Mouse (Mus musculus): ENCODE results near the gene Fbxo17. TPM values are rescaled to one million over a fixed set of nuclear protein-coding genes. Genes with fewer than 3 reads are reported as not detected.

Fbxo17 gene
- polyA plus RNA-seq, 1 experiment from 2014 or later = 6.3 TPM

GRCm38 (mm10) chr7:28766173-28766879 lies 49.7 kb downstream of the Fbxo17 start, which contains the start of gene Sirt2:
Gene Sirt2 (plus strand): TSS chr7:28766735.
- peak; percentile 98 for DNase-seq (ENCODE audit: low spot score)

DNA sequence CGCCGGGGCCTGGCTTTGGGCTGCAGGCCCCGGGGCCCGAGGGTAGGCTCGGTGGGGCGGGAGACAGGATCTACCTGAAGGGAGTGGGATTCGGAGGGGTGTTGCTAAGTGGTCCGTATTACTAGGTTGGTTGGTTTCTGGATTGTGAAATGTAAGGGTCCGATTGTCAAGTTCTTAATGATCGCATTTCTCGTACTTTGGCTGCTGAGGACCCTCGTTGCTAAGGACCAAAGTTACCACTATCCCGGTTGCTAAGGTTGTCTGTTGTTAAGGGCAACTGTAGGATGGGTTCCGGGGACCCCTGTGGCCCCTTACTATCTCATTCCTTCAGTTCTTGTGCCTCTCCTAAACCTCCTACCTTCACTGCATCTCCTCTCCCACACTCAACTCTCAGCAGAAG lies 50.3 kb downstream of the Fbxo17 start:
- peak; percentile 30 for DNase-seq (ENCODE audit: low spot score)

- no peak for DNase-seq (ENCODE audit: low spot score)
Observed at GRCm38 (mm10) chr7:28767462-28767965, 50.9 kb downstream of the Fbxo17 start, which contains the start of gene Nfkbib. Gene Nfkbib (minus strand): TSS chr7:28767512.

GRCm38 (mm10) chr7:28769414-28769958 lies 52.9 kb downstream of the Fbxo17 start:
- DNase-seq (ENCODE audit: low spot score) = no peak

DNA sequence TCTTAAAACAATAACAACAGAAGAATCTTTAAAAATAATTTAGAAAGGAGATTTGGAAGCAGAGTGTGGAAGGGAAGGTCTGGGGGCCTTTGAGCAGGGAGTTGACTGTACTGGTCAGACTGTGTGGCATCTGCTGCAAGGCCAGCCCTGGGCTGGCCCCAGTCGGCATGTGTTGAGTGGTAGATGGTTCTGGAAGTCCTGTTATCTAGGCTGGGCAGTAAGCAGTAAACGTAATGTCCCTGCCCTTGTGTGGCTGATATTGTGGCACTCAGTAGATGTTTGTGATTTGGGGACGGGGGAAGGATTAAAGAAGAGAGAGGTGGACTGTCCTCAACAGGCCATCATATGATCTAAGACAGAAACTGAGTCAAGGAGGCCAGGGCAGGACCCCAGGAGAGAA lies 53.7 kb downstream of the Fbxo17 start:
- DNase-seq (ENCODE audit: low spot score) = no peak

DNA sequence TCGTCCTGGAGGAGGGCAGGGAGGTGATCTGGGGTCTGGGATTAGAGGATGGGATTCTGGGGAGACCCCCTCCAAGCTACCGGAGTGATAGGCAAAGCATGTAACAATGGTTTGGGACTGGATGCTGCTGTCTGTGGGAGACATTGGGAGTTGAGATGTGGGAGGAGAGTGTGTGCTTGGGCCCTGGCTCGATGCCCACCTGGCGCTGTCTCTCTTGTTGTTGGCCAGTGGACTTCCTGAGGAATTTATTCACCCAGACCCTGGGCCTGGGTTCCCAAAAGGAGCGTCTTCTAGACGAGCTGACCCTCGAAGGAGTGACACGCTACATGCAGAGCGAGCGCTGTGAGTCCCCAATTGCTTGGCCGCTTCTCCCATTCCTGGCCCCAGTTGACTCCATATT lies 55.3 kb downstream of the Fbxo17 start:
- DNase-seq (ENCODE audit: low spot score) = no peak

DNA sequence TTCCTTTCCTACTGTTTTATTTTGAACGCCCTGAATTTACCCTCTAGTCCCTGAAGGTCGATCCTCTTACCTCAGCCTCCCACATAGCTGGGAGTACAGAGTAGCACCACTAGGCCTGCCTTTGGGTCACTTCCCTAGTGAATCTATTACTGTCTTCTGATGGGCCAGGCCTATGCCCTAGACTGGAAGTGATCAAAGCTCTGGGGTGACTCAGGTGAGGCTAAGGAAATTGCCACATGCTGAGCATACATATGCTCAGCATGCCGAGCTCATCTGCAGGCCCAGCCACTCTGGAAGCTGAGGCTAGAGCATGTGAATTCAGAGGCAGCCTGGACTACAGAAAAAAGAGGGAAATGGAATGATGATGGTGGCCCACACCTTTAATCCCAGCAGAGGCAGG lies 56.6 kb downstream of the Fbxo17 start:
- no peak for DNase-seq (ENCODE audit: low spot score)

- no peak for DNase-seq (ENCODE audit: low spot score)
Observed at GRCm38 (mm10) chr7:28774164-28774563, 57.6 kb downstream of the Fbxo17 start.

GRCm38 (mm10) chr7:28775129-28775528 lies 58.5 kb downstream of the Fbxo17 start:
- DNase-seq (ENCODE audit: low spot score) = no peak

GRCm38 (mm10) chr7:28778825-28779224 lies 62.2 kb downstream of the Fbxo17 start:
- DNase-seq (ENCODE audit: low spot score) = no peak

DNA sequence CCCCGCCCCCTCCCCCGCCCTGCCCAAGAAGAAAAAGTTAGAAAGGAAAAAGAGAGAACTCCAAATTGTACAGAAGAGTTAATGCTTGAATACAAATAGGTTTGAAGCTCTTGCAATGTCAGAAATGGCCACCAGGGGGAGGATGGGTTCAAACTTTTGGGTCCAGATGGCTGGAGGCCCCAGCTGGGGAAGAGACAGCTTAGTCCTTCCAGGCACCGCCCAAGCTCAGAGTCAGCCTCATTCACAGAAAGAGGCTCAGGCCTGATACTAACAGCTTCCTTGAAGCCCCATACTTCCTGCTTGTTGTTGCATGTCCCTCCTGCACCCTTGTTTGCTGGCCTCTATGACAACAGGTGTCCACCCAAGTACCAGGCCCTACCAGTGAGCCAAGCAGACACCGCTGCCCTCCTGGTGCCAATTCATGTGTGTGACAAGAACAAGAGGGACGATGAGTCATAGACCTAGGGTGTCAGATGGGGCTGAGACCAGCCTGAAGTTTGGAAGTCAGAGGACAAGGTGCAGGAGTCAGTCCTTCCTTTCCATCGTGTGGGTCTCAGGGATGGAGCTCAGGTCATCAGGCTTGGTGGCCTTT lies 63.6 kb downstream of the Fbxo17 start:
- DNase-seq (ENCODE audit: low spot score) = peak; percentile 93

- peak; percentile 91 for DNase-seq (ENCODE audit: low spot score)
Observed at GRCm38 (mm10) chr7:28780857-28781256, 64.3 kb downstream of the Fbxo17 start.

GRCm38 (mm10) chr7:28781261-28781663 lies 64.7 kb downstream of the Fbxo17 start:
- DNase-seq (ENCODE audit: low spot score) = peak; percentile 93

- DNase-seq (ENCODE audit: low spot score) = peak; percentile 64
Observed at GRCm38 (mm10) chr7:28785161-28785560, 68.6 kb downstream of the Fbxo17 start.

Other genes with a start within 250 kb of the Fbxo17 start
- 0.30 TPM in 1 of 2 replicates, not detected in the other for gene Ifnl2, start 206.3 kb upstream of the Fbxo17 start, polyA plus RNA-seq (2015; fragmentation: Nextera tagmentation; extraction: Ambion mirVana)
- gene Ifnl3, start 194.0 kb upstream of the Fbxo17 start, polyA plus RNA-seq (2015; fragmentation: Nextera tagmentation; extraction: Ambion mirVana) = 0.26 and 0.34 TPM in 2 replicates
- 0.27 and 1.1 TPM in 2 replicates for gene Sycn, start 175.9 kb upstream of the Fbxo17 start, polyA plus RNA-seq (2015; fragmentation: Nextera tagmentation; extraction: Ambion mirVana)
- 0.27 and 0.64 TPM in 2 replicates for gene Nccrp1, start 169.6 kb upstream of the Fbxo17 start, polyA plus RNA-seq (2015; fragmentation: Nextera tagmentation; extraction: Ambion mirVana)
- gene Samd4b, start 118.7 kb upstream of the Fbxo17 start, polyA plus RNA-seq (2015; fragmentation: Nextera tagmentation; extraction: Ambion mirVana) = 10.5 and 10.9 TPM in 2 replicates
- 15.4 and 20.3 TPM in 2 replicates for gene Pak4, start 118.6 kb upstream of the Fbxo17 start, polyA plus RNA-seq (2015; fragmentation: Nextera tagmentation; extraction: Ambion mirVana)
- 0.06 and 0.07 TPM in 2 replicates for gene Acp7, start 85.5 kb upstream of the Fbxo17 start, polyA plus RNA-seq (2015; fragmentation: Nextera tagmentation; extraction: Ambion mirVana)
- gene Fbxo27, start 24.0 kb upstream of the Fbxo17 start, polyA plus RNA-seq (2015; fragmentation: Nextera tagmentation; extraction: Ambion mirVana) = 15.7 and 16.3 TPM in 2 replicates
- 169 and 190 TPM in 2 replicates for gene Mrps12, start 25.0 kb downstream of the Fbxo17 start, polyA plus RNA-seq (2015; fragmentation: Nextera tagmentation; extraction: Ambion mirVana)
- gene Sars2, start 25.2 kb downstream of the Fbxo17 start, polyA plus RNA-seq (2015; fragmentation: Nextera tagmentation; extraction: Ambion mirVana) = 22.5 and 25.3 TPM in 2 replicates
- 0.26 and 0.45 TPM in 2 replicates for gene Ccer2, start 39.4 kb downstream of the Fbxo17 start, polyA plus RNA-seq (2015; fragmentation: Nextera tagmentation; extraction: Ambion mirVana)
- gene Sirt2, start 49.9 kb downstream of the Fbxo17 start, polyA plus RNA-seq (2015; fragmentation: Nextera tagmentation; extraction: Ambion mirVana) = 57.2 and 63.9 TPM in 2 replicates
- 70.0 and 74.9 TPM in 2 replicates for gene Nfkbib, start 50.7 kb downstream of the Fbxo17 start, polyA plus RNA-seq (2015; fragmentation: Nextera tagmentation; extraction: Ambion mirVana)
- gene Rinl, start 72.2 kb downstream of the Fbxo17 start, polyA plus RNA-seq (2015; fragmentation: Nextera tagmentation; extraction: Ambion mirVana) = 75.9 and 105 TPM in 2 replicates
- 285 and 358 TPM in 2 replicates for gene Hnrnpl, start 91.7 kb downstream of the Fbxo17 start, polyA plus RNA-seq (2015; fragmentation: Nextera tagmentation; extraction: Ambion mirVana)
- 167 and 184 TPM in 2 replicates for gene Ech1, start 108.4 kb downstream of the Fbxo17 start, polyA plus RNA-seq (2015; fragmentation: Nextera tagmentation; extraction: Ambion mirVana)
- 10.1 and 12.0 TPM in 2 replicates for gene Lgals4, start 117.0 kb downstream of the Fbxo17 start, polyA plus RNA-seq (2015; fragmentation: Nextera tagmentation; extraction: Ambion mirVana)
- 0.99 and 1.1 TPM in 2 replicates for gene Lgals7, start 147.0 kb downstream of the Fbxo17 start, polyA plus RNA-seq (2015; fragmentation: Nextera tagmentation; extraction: Ambion mirVana)
- gene Capn12, start 164.6 kb downstream of the Fbxo17 start, polyA plus RNA-seq (2015; fragmentation: Nextera tagmentation; extraction: Ambion mirVana) = 0.23 and 0.53 TPM in 2 replicates
- gene Actn4, start 245.5 kb downstream of the Fbxo17 start, polyA plus RNA-seq (2015; fragmentation: Nextera tagmentation; extraction: Ambion mirVana) = 133 and 138 TPM in 2 replicates

Data from thymus, postnatal 0 days (tissue).